Mouse (Mus musculus) liver, adult 2 months (tissue): ENCODE results near the gene Chd8. TPM values are rescaled to one million over a fixed set of nuclear protein-coding genes. Genes with fewer than 3 reads are reported as not detected.

ENCODE experiments used
- DNase-seq: peaks from one replicate; pipeline ENCODE4 v3.0.0-alpha.2; 2011; ENCODE audit warnings: low read depth, low spot score; ENCODE audit errors: extremely low read depth
- H3K27ac ChIP-seq: fragments of 200-500 bp; replicated peaks from 2 replicates; pipeline ENCODE4 v1.5.1; 2012; ENCODE audit warnings: low read depth, mild to moderate bottlenecking, control low read depth, inconsistent platforms, low read length; ENCODE audit not compliant: insufficient read depth
- H3K27me3 ChIP-seq: fragments of 200-500 bp; 2 replicates; pipeline ENCODE4 v1.6.1; 2012; ENCODE audit warnings: mild to moderate bottlenecking, moderate library complexity, low read length, inconsistent platforms; ENCODE audit not compliant: control insufficient read depth, insufficient read depth
- H3K36me3 ChIP-seq: fragments of 200-500 bp; 2 replicates; pipeline ENCODE4 v1.6.1; 2012; ENCODE audit warnings: low read length, inconsistent platforms; ENCODE audit not compliant: control insufficient read depth, insufficient read depth
- H3K4me1 ChIP-seq: fragments of 200-500 bp; 2 replicates; pipeline ENCODE4 v1.6.1; 2011; ENCODE audit warnings: low read length; ENCODE audit not compliant: control insufficient read depth, insufficient read depth
- H3K4me3 ChIP-seq: fragments of 200-500 bp; 2 replicates; pipeline ENCODE4 v1.5.1; 2011; ENCODE audit warnings: low read depth, mild to moderate bottlenecking, control low read depth, low read length, moderate library complexity; ENCODE audit not compliant: insufficient read depth
- H3K79me2 ChIP-seq: fragments of 200-500 bp; 2 replicates; pipeline ENCODE4 v1.6.1; 2012; ENCODE audit warnings: inconsistent platforms, mild to moderate bottlenecking, low read length, moderate library complexity; ENCODE audit not compliant: control insufficient read depth, insufficient read depth
- H3K9ac ChIP-seq: fragments of 200-500 bp; 2 replicates; pipeline ENCODE4 v1.6.1; 2012; ENCODE audit warnings: low read depth, mild to moderate bottlenecking, control low read depth, inconsistent platforms, low read length
- CTCF ChIP-seq: fragments of 200-500 bp; IDR thresholded peaks from 2 replicates; pipeline ENCODE4 v1.5.1; 2011; ENCODE audit warnings: low read depth, low read length, control low read depth
- POLR2A ChIP-seq: fragments of 200-500 bp; IDR thresholded peaks from 2 replicates; pipeline ENCODE4 v1.6.1; 2011; ENCODE audit warnings: low read length, control low read depth; ENCODE audit not compliant: insufficient read depth; ENCODE audit errors: extremely low read depth
- WGBS: fragments of 180-500 bp; shearing (Covaris S2); methylation state at CpG from one replicate; pipeline ENCODE4 v1.1.7; 2018; 5-methylcytosine and 5-hydroxymethylcytosine counted together
- polyA plus RNA-seq: library from polyadenylated mRNA; depleted of rRNA; stranded (reverse); fragments of >200 nt; gene quantifications from 2 replicates; pipeline ENCODE4 v1.2.3, GENCODE M21; 2012
- total RNA-seq: library from RNA; depleted of rRNA; stranded (reverse); fragments of >200 nt; gene quantifications from 2 replicates; pipeline ENCODE4 v1.2.3, GENCODE M21; 2014

Chd8 gene
- total and polyA plus RNA-seq, 2 experiments: 13.7 to 20.4 TPM

- WGBS: 82% methylated on average over 3 of the region's 3 CpGs
- Histone ChIP-seq H3K4me1 (peaks cover 9% of the 10 kb centered on the region; the same call in 1 of the 2 replicates), H3K27me3 (no peaks in the 10 kb centered on the region), H3K27ac (no peak overlapping the region), H3K9ac (no peak overlapping the region), H3K36me3 (peaks cover 34% of the 10 kb centered on the region), H3K79me2 (peaks cover 6% of the 10 kb centered on the region; the same call in 1 of the 2 replicates), H3K4me3 (no peak overlapping the region)
- TF ChIP-seq POLR2A: no peak
- no peak for TF ChIP-seq CTCF
- DNase-seq: no peak
Observed at GRCm38 (mm10) chr14:52284191-52284590, 26.6 kb upstream of the Chd8 start.

- DNase-seq: no peak
Observed at GRCm38 (mm10) chr14:52283629-52284028, 26.0 kb upstream of the Chd8 start.

GRCm38 (mm10) chr14:52279747-52280120 is 22.2 kb upstream of the Chd8 start:
- no peak for DNase-seq
- Histone ChIP-seq H3K79me2 (peaks cover 6% of the 10 kb centered on the region; the same call in 1 of the 2 replicates), H3K4me1 (peaks cover 9% of the 10 kb centered on the region; the same call in 1 of the 2 replicates), H3K36me3 (0 out of 2 replicates have a peak, but pooled peaks cover 3% of the 10 kb centered on the region), H3K27ac (peak overlapping the region; percentile 52; the same call in 1 of the 2 replicates), H3K27me3 (no peaks in the 10 kb centered on the region), H3K4me3 (peak overlapping the region; percentile 82), H3K9ac (peak overlapping the region; percentile 84)
- TF ChIP-seq POLR2A (no peak), CTCF (no peak)
- WGBS: under 1% methylated on average over 21 of the region's 21 CpGs

More at GRCm38 (mm10) chr14:52283629-52284028, 26.0 kb upstream of the Chd8 start:
- H3K36me3 ChIP-seq: peaks cover 31% of the 10 kb centered on the region
- WGBS: 95% methylated on average over 5 of the region's 5 CpGs
- no peaks in the 10 kb centered on the region for H3K27me3 ChIP-seq
- H3K27ac ChIP-seq: no peak overlapping the region
- H3K4me1 ChIP-seq: peaks cover 9% of the 10 kb centered on the region; the same call in 1 of the 2 replicates
- no peak overlapping the region for H3K9ac ChIP-seq
- H3K4me3 ChIP-seq: no peak overlapping the region
- TF ChIP-seq POLR2A (no peak), CTCF (no peak)
- peaks cover 6% of the 10 kb centered on the region; the same call in 1 of the 2 replicates for H3K79me2 ChIP-seq

GRCm38 (mm10) chr14:52278932-52279746 is 21.6 kb upstream of the Chd8 start, which contains the start of the genes Tox4 and Rab2b:
Gene Tox4 (plus strand): TSS chr14:52279146.
Gene Rab2b (minus strand): TSS chr14:52279545.
- no peaks in the 10 kb centered on the region for H3K27me3 ChIP-seq
- H3K27ac ChIP-seq: peak within 1 kb of the TSS; percentile 54
- H3K9ac ChIP-seq: peak within 1 kb of the TSS; percentile 84
- WGBS: under 1% methylated on average over 66 of the region's 66 CpGs
- H3K4me1 ChIP-seq: peaks cover 9% of the 10 kb centered on the region; the same call in 1 of the 2 replicates
- H3K79me2 ChIP-seq: peaks cover 6% of the 10 kb centered on the region; the same call in 1 of the 2 replicates
- TF ChIP-seq POLR2A (peak; percentile 71), CTCF (peak; percentile 99)
- H3K36me3 ChIP-seq: no peaks in the 10 kb centered on the region; the same call in 1 of the 2 replicates
- DNase-seq: peak; percentile 92
- H3K4me3 ChIP-seq: peak within 1 kb of the TSS; percentile 82

DNA sequence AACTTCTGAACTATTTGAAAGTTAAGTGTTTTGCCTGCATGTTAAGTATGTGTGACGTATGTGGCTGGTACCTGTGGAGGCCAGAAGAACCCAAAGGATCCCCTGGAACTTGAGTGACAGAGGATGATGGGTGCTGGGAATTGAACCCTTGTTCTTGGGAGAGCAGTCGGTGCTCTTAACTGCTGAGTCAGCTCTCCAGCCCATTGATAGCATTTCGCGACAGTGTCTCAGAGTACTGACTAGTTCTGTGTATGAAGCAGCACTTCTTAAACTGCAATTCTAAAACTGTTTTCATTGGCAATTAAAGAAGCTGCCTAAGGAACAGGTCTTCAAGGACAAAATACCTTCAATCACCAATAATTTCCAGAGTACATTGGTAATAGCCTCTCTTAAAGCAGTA is 19.6 kb upstream of the Chd8 start:
- H3K36me3 ChIP-seq: peaks cover 2% of the 10 kb centered on the region; the same call in 1 of the 2 replicates
- no peaks in the 10 kb centered on the region for H3K27me3 ChIP-seq
- H3K79me2 ChIP-seq: no peaks in the 10 kb centered on the region; the same call in 1 of the 2 replicates
- H3K9ac ChIP-seq: no peak overlapping the region
- no peak overlapping the region for H3K27ac ChIP-seq
- H3K4me1 ChIP-seq: peaks cover 4% of the 10 kb centered on the region; the same call in 1 of the 2 replicates
- no peak for TF ChIP-seq CTCF
- no peak for TF ChIP-seq POLR2A
- H3K4me3 ChIP-seq: no peak overlapping the region
- 85% methylated on average over 4 of the region's 4 CpGs for WGBS
- DNase-seq: no peak
